Mouse (Mus musculus) CD4-positive, CD25-positive, alpha-beta regulatory T cell, adult 2 months (primary cell): ENCODE measurements around the gene Mmp27.
A peak's percentile ranks its signal among the peaks of the same experiment; 100 is the strongest.

Experiments used
- DNase-seq: peaks from one replicate; pipeline ENCODE4 v3.0.0-alpha.2; 2012; ENCODE audit warnings: low read depth, low spot score

Gene Mmp27

GRCm38 (mm10) chr9:7571162-7571561, at the start of gene Mmp27:
Gene Mmp27, plus strand, starts transcription at chr9:7571396.
- DNase-seq: no peak

- no peak for DNase-seq
Measured at GRCm38 (mm10) chr9:7526255-7526940, 44.8 kb upstream of the Mmp27 start.

GRCm38 (mm10) chr9:7542763-7543162, 28.4 kb upstream of the Mmp27 start:
- DNase-seq: no peak

- DNase-seq: no peak
Measured at GRCm38 (mm10) chr9:7544923-7545457, 26.2 kb upstream of the Mmp27 start.

GRCm38 (mm10) chr9:7545471-7545870, 25.7 kb upstream of the Mmp27 start:
- DNase-seq: no peak

- no peak for DNase-seq
Measured at GRCm38 (mm10) chr9:7545920-7546319, 25.3 kb upstream of the Mmp27 start.

- DNase-seq: no peak
Measured at GRCm38 (mm10) chr9:7551943-7552342, 19.3 kb upstream of the Mmp27 start.

GRCm38 (mm10) chr9:7553536-7553935, 17.7 kb upstream of the Mmp27 start:
- peak; percentile 59 for DNase-seq

GRCm38 (mm10) chr9:7554382-7554781, 16.8 kb upstream of the Mmp27 start:
- peak; percentile 50 for DNase-seq

GRCm38 (mm10) chr9:7558221-7559017, 12.8 kb upstream of the Mmp27 start, which contains the start of gene Mmp8:
Gene Mmp8, plus strand, starts transcription at chr9:7558456.
- no peak for DNase-seq

GRCm38 (mm10) chr9:7560026-7560425, 11.2 kb upstream of the Mmp27 start:
- no peak for DNase-seq

- DNase-seq: no peak
Measured at GRCm38 (mm10) chr9:7567376-7567775, 3.8 kb upstream of the Mmp27 start.

GRCm38 (mm10) chr9:7567923-7568322, 3.3 kb upstream of the Mmp27 start:
- DNase-seq: no peak

GRCm38 (mm10) chr9:7570485-7570884, 711 bp upstream of the Mmp27 start:
- DNase-seq: no peak

GRCm38 (mm10) chr9:7572188-7572587, 992 bp downstream of the Mmp27 start:
- no peak for DNase-seq

GRCm38 (mm10) chr9:7572663-7573308, 1.6 kb downstream of the Mmp27 start:
- peak; percentile 4 for DNase-seq

- DNase-seq: no peak
Measured at GRCm38 (mm10) chr9:7575526-7575925, 4.3 kb downstream of the Mmp27 start.

- DNase-seq: no peak
Measured at GRCm38 (mm10) chr9:7577371-7577770, 6.2 kb downstream of the Mmp27 start.

- DNase-seq: no peak
Measured at GRCm38 (mm10) chr9:7590063-7590462, 18.9 kb downstream of the Mmp27 start.

GRCm38 (mm10) chr9:7593272-7593812, 22.1 kb downstream of the Mmp27 start:
- no peak for DNase-seq

GRCm38 (mm10) chr9:7594816-7595540, 23.8 kb downstream of the Mmp27 start:
- DNase-seq: peak; percentile 82
